Mouse (Mus musculus) midbrain, postnatal 0 days (tissue): Measurements from ENCODE around the gene Vmn2r78. TPM values are rescaled to one million over a fixed set of nuclear protein-coding genes. Genes with fewer than 3 reads are reported as not detected.
"Not testable (repeated sequence)": the region's sequence is repeated elsewhere in the genome, so short reads cannot be mapped to it uniquely, and the experiment has no call there.

Source experiments
- ATAC-seq: fragments of 200-750 bp; cut with Nextera tagmentation; 2 replicates; pipeline ENCODE4 v1.8.0; 2017; ENCODE audit warnings: moderate number of reproducible peaks, mild to moderate bottlenecking, moderate TSS enrichment, moderate library complexity; ENCODE audit not compliant: low FRiP score
- DNase-seq: peaks from one replicate; pipeline ENCODE4 v3.0.0-alpha.2; 2015; ENCODE audit warnings: low spot score
- H3K27ac ChIP-seq: fragments of 300-500 bp; sonication (generic); 2 replicates; pipeline ENCODE4 v1.5.1; 2014; ENCODE audit warnings: low read depth, mild to moderate bottlenecking, low read length, mixed read lengths
- H3K27me3 ChIP-seq: fragments of 300-500 bp; sonication (generic); 2 replicates; pipeline ENCODE4 v1.6.1; 2014; ENCODE audit warnings: low read length, control low read depth, mixed read lengths; ENCODE audit not compliant: insufficient read depth
- H3K36me3 ChIP-seq: fragments of 300-500 bp; sonication (generic); 2 replicates; pipeline ENCODE4 v1.6.1; 2014; ENCODE audit warnings: low read length, control low read depth, mixed read lengths; ENCODE audit not compliant: insufficient read depth
- H3K4me1 ChIP-seq: fragments of 300-500 bp; sonication (generic); 2 replicates; pipeline ENCODE4 v1.6.1; 2014; ENCODE audit warnings: mild to moderate bottlenecking, control low read depth, antibody characterized with exemption, low read length, mixed read lengths; ENCODE audit not compliant: insufficient read depth
- H3K4me2 ChIP-seq: fragments of 300-500 bp; sonication (generic); 2 replicates; pipeline ENCODE4 v1.6.1; 2014; ENCODE audit warnings: low read depth, mild to moderate bottlenecking, low read length, mixed read lengths; ENCODE audit not compliant: poor library complexity, severe bottlenecking
- H3K4me3 ChIP-seq: fragments of 300-500 bp; sonication (generic); 2 replicates; pipeline ENCODE4 v1.5.1; 2014; ENCODE audit warnings: low read depth, mild to moderate bottlenecking, low read length, moderate library complexity
- H3K9ac ChIP-seq: fragments of 300-500 bp; sonication (generic); replicated peaks from 2 replicates; pipeline ENCODE4 v1.6.1; 2014; ENCODE audit warnings: mild to moderate bottlenecking, low read length, moderate library complexity, mixed read lengths; ENCODE audit not compliant: poor library complexity, severe bottlenecking
- H3K9me3 ChIP-seq: fragments of 300-500 bp; sonication (generic); 2 replicates; pipeline ENCODE4 v1.6.1; 2016; ENCODE audit warnings: low read length, control low read depth
- CTCF ChIP-seq: IDR thresholded peaks from 2 replicates; pipeline ENCODE4 v1.5.1; 2016; ENCODE audit warnings: antibody characterized with exemption, mild to moderate bottlenecking
- whole genome bisulfite sequencing: fragments of 180-500 bp; shearing (Covaris S2); extraction: QIAGEN DNeasy Blood & Tissue Kit; methylation state at CpG from one replicate; pipeline ENCODE4 v1.1.7; 2014; 5-methylcytosine and 5-hydroxymethylcytosine counted together
- polyA plus RNA-seq: library from polyadenylated mRNA; unstranded; fragments of >200 nt; fragmentation: Nextera tagmentation; extraction: Ambion mirVana; gene quantifications from 2 replicates; pipeline ENCODE4 v1.2.1, GENCODE M21; 2015
- total RNA-seq: library from RNA; depleted of rRNA; stranded (reverse); fragments of >200 nt; gene quantifications from 2 replicates; pipeline ENCODE4 v1.2.3, GENCODE M21; 2014; rRNA removed

The Vmn2r78 gene
- total RNA-seq (not detected in 2 replicates), polyA plus RNA-seq (not detected in 2 replicates)

DNA sequence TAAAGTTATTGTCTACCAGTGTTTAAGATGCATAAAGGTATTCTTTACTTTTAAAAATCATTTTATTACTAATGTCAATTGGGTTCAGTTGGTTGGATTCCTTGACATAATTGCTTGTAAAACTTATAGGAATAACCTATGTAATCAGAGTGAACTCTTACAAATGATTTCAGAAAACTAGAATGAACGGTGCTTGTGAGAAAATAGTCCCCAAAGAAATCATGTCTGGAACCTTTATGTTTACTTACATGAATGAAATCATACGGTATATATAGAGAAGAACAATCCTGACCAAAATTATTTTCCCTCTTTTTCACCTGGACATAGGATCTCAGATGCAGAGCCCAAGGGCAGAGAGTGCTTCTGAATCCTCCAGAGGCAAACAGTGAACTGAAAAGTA, at the start of gene Vmn2r78:
Gene Vmn2r78, plus strand, starts transcription at position 301 of the 400 bp plus-strand sequence.
- H3K27me3 ChIP-seq, H3K4me1 ChIP-seq, H3K36me3 ChIP-seq, H3K27ac ChIP-seq, H3K9ac ChIP-seq, H3K4me2 ChIP-seq, ATAC-seq, H3K9me3 ChIP-seq, DNase-seq, H3K4me3 ChIP-seq: not testable (repeated sequence)
- WGBS: 80% methylated on average over 2 of the region's 2 CpGs

DNA sequence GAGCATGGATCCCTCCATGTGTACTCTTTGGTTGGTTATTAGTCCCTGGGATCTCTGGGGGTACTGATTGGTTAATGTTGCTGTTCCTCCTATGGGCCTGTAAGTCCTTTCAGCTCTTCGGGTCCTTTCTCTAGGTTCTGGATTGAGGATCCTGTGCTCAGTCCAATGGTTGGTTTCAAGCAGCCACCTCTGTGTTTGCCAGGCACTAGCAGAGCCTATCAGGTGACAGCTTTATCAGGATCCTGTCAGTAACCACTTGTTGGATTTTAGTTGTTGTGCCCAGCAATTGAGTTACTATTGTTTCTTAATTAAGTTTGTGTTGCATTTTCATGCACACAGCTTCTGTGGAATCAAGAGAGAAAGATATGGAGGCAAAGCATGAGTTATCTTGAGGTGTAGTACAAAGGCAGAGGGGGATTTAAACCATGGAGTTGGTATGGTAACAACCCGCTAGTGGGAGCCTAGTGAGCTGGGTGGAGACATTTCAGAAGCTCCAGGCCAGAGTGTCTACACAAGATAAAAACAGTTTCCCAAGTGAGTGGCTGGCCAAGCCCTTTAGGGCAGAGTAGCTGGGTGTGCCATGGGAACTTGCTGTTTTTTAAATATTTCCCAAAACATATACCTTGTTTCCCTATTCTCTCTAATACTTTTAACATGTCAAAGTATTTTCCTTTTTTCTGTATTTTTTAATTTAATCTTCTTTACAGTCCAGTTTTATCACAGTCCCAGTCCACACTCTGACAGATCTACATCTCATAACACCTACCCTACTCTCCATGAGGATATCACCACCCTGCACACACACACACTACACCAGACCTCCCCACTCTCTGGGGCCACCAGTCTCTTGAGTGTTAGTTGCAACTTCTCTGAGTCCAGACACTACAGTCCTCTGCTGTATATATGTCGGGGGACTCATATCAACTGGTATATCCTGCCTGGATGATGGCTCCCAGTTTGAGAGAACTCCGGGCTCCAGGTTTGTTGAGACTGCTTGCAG, 25.1 kb upstream of the Vmn2r78 start:
- DNase-seq: no peak
- no peak for ATAC-seq
- Histone ChIP-seq H3K27ac (no peak overlapping the region), H3K27me3 (no peaks in the 10 kb centered on the region), H3K36me3 (no peaks in the 10 kb centered on the region), H3K9ac (no peak overlapping the region), H3K4me2 (no peak overlapping the region), H3K4me3 (no peak overlapping the region), H3K9me3 (no peaks in the 10 kb centered on the region), H3K4me1 (no peaks in the 10 kb centered on the region)
- WGBS: 90% methylated on average over 4 of the region's 4 CpGs
- TF ChIP-seq CTCF: no peak

DNA sequence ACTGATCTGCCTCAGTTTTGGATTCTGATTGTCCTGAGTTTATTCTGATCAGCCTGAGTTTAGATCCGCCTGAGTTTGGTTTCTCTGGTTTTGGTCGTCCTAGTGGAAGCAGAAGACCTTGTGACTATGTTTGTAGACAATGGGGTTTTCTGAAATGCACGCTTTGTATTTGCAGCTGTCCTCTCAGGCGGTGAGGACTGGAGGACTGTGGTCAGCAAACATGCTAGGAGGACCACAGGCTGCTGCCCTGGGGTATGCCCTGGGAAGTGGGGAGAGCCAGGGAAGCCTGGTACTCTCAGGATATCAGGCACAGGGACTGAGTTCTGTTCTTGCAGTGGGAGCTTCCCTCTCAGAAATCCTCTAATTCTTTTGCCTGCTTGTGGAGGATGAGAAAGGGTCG, 22.4 kb downstream of the Vmn2r78 start:
- TF ChIP-seq CTCF: no peak
- ATAC-seq (no peak), DNase-seq (no peak)
- H3K27ac ChIP-seq: no peak overlapping the region
- H3K4me2 ChIP-seq: no peak overlapping the region
- H3K9me3 ChIP-seq: no peaks in the 10 kb centered on the region
- no peak overlapping the region for H3K9ac ChIP-seq
- H3K36me3 ChIP-seq: no peaks in the 10 kb centered on the region
- no peaks in the 10 kb centered on the region for H3K27me3 ChIP-seq
- 85% methylated on average over 5 of the region's 5 CpGs for WGBS
- H3K4me1 ChIP-seq: no peaks in the 10 kb centered on the region
- no peak overlapping the region for H3K4me3 ChIP-seq

DNA sequence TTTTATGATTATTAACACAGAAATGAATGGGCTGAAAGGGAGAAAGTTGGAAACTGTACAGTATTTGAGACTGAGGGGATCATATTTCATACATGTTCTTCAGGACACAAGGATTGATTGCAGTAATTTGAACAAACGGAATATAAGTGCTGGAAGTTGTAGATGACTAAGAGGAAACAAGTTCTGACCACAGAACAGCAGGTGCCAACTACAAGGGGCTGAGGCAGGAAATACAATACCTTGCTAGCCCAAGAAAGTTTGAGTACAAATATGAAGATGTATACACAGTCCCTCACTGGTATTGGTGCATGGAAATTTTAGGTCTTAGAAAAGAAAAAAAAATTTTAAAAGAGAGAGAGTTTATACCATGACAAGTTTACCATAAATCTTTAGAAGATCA, 79.8 kb downstream of the Vmn2r78 start:
- no peaks in the 10 kb centered on the region for H3K4me1 ChIP-seq
- no peak for ATAC-seq
- no peak overlapping the region for H3K4me3 ChIP-seq
- TF ChIP-seq CTCF: no peak
- no peak overlapping the region for H3K9ac ChIP-seq
- DNase-seq: no peak
- no peak overlapping the region for H3K27ac ChIP-seq
- no peaks in the 10 kb centered on the region for H3K36me3 ChIP-seq
- H3K4me2 ChIP-seq: no peak overlapping the region
- 76% methylated on average over 1 of the region's 1 CpGs for WGBS
- no peaks in the 10 kb centered on the region for H3K9me3 ChIP-seq
- no peaks in the 10 kb centered on the region for H3K27me3 ChIP-seq

DNA sequence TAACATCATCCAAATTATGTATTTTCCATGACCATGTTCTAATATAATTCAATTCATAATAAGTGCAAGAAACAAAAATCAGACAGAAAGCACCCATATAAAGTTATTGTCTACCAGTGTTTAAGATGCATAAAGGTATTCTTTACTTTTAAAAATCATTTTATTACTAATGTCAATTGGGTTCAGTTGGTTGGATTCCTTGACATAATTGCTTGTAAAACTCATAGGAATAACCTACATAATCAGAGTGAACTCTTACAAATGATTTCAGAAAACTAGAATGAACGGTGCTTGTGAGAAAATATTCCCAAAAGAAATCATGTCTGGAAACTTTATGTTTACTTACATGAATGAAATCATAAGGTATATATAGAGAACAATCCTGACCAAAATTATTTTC, 80.9 kb downstream of the Vmn2r78 start, which contains the start of gene Vmn2r79:
Gene Vmn2r79, plus strand, starts transcription at position 301 of the 400 bp plus-strand sequence.
- H3K4me2 ChIP-seq, H3K27me3 ChIP-seq, DNase-seq, H3K4me3 ChIP-seq, H3K9ac ChIP-seq, H3K9me3 ChIP-seq, H3K4me1 ChIP-seq, H3K36me3 ChIP-seq, H3K27ac ChIP-seq, ATAC-seq: not testable (repeated sequence)
- 74% methylated on average over 1 of the region's 1 CpGs for WGBS

Other genes with a start within 250 kb of the Vmn2r78 start
- not detected in 2 replicates for gene Olfr292, start 226.8 kb upstream of the Vmn2r78 start, total RNA-seq
- gene Olfr292, start 226.8 kb upstream of the Vmn2r78 start, polyA plus RNA-seq: not detected in 2 replicates
- 2.0 and 2.8 TPM in 2 replicates for gene Folh1, start 139.2 kb upstream of the Vmn2r78 start, total RNA-seq
- gene Folh1, start 139.2 kb upstream of the Vmn2r78 start, polyA plus RNA-seq: 1.3 and 1.9 TPM in 2 replicates
- not detected in 2 replicates for gene Vmn2r77, start 120.1 kb upstream of the Vmn2r78 start, total RNA-seq
- not detected in 2 replicates for gene Vmn2r77, start 120.1 kb upstream of the Vmn2r78 start, polyA plus RNA-seq
- gene Vmn2r79, start 81.0 kb downstream of the Vmn2r78 start, total RNA-seq: not detected in 2 replicates
- not detected in 2 replicates for gene Vmn2r79, start 81.0 kb downstream of the Vmn2r78 start, polyA plus RNA-seq